Mouse (Mus musculus) embryo, embryonic 10.5 days (tissue): ENCODE measurements at regions not wholly inside any gene's neighbourhood (a gene's known extent, or its start where the extent isn't known, plus 50 kb on each side); places are given as distances from the start of the nearest gene placed in this dataset.

Experiments used
- DNase-seq: peaks from one replicate; pipeline ENCODE4 v3.0.0-alpha.2; 2015; ENCODE audit warnings: low spot score

GRCm38 (mm10) chr15:88370366-88370765, 229.7 kb upstream of the Zdhhc25 start:
- DNase-seq, result no peak

DNA sequence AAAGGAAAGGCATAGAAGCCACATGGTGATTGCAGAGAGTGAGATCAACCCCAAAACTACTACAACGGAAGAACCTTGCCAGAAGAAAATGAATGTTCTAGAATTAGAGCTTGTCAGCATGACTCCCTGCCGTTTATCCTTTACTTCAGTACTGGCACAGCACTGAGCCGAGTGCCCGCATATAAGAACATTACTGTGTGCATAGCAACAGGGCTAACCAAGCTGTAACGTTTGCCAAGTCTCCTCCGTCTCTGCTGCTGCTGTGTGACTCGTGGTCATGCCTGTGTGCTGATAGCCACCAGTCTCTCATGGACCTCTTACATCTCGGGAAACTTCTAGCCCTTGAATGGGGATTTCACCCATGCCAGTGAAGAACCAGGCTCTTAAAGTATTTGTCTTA, 228.1 kb upstream of the Zdhhc25 start:
- no peak for DNase-seq

DNA sequence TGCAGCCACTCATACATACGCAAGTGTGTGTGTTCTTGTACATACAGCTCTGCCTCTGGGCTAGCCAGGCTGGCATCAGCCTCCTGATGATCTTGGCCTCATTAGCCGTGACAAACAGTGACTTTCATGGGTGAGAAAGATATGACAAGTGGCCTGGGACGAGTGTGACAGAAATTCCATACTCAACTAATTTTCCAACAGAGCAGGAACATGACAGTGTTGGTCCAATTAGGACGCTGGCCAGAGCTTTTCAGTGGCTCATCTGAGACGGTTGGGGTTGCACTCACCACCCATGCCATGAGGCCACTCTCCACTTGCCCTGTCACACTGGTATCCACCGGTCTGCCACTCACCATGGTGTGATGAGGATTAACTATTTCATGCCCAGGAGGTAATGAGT, 226.2 kb upstream of the Zdhhc25 start:
- DNase-seq, result no peak

GRCm38 (mm10) chr15:88379342-88379741, 220.8 kb upstream of the Zdhhc25 start:
- DNase-seq, result no peak

GRCm38 (mm10) chr15:88379951-88380623, 220.0 kb upstream of the Zdhhc25 start:
- DNase-seq, result peak; percentile 46

GRCm38 (mm10) chr15:88381419-88381818, 218.7 kb upstream of the Zdhhc25 start:
- DNase-seq, result no peak

GRCm38 (mm10) chr15:88385943-88386342, 214.2 kb upstream of the Zdhhc25 start:
- no peak for DNase-seq

- no peak for DNase-seq
Measured at GRCm38 (mm10) chr15:88386711-88387110, 213.4 kb upstream of the Zdhhc25 start.

GRCm38 (mm10) chr15:88391822-88392221, 208.3 kb upstream of the Zdhhc25 start:
- DNase-seq, result no peak

DNA sequence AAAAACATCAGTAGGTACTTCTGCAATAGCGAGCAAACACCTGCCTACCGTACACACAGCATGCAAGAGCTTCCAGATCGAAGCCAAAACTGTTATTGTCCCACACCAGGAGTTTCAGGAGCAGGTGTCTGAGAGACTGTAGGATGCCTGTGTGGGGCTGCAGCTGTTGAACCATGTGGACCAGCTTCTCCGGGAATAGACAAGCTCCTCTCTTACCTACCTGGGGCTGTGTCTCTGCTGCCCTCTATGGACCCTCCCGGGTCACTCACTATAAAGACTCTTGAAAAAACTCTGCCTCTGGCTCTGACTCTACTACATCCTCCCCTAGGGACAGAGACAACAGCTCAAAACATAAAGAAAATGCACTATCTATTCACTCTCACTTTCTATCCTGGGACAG, 201.0 kb upstream of the Zdhhc25 start:
- DNase-seq, result peak; percentile 59

- DNase-seq, result no peak
Measured at GRCm38 (mm10) chr15:88399989-88400388, 200.1 kb upstream of the Zdhhc25 start.

- DNase-seq, result peak; percentile 15
Measured at GRCm38 (mm10) chr15:88400787-88401186, 199.3 kb upstream of the Zdhhc25 start.

- DNase-seq, result no peak
Measured at GRCm38 (mm10) chr15:88408461-88409379, 191.4 kb upstream of the Zdhhc25 start.

DNA sequence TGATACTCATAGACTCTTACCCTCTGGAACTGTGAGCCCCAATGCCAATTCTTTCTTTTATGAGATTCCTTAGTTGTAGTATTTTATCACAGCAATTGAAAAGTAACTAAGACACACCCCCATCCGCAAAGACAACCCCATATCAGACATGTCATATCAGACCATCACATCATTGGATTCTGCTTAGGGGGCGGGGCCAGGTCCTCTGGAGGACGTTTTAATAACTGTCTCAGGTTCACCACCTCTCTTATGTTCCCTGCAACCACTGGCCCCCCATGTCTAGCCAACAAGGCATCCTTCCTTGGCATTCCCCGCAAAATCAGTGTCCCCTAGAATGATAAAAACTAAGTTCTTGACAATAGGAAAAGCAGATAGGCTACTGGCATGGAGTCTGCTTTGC, 185.9 kb upstream of the Zdhhc25 start:
- DNase-seq, result no peak

- no peak for DNase-seq
Measured at GRCm38 (mm10) chr15:88418881-88419280, 181.2 kb upstream of the Zdhhc25 start.

GRCm38 (mm10) chr15:88428441-88428840, 171.7 kb upstream of the Zdhhc25 start:
- DNase-seq, result peak; percentile 65

DNA sequence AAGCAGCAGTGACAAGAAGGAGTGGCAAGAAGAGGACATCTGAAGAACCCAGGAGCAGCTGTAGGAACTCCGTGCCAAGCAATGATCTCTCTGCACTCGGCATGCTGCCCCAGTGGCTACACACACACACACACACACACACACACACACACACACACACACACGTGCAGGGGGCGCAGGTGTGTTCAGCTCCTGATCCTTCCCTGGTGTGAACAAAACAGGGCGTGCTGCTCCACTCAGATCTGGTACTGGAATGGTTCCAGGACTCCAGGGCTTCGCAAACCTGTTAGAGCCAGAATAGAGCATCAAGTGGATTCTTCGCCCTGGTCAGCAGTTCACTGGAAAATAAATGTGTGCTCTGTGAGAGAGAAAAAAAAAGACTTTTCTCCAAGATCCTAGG, 169.2 kb upstream of the Zdhhc25 start:
- no peak for DNase-seq

GRCm38 (mm10) chr15:88448272-88448671, 151.8 kb upstream of the Zdhhc25 start:
- no peak for DNase-seq

DNA sequence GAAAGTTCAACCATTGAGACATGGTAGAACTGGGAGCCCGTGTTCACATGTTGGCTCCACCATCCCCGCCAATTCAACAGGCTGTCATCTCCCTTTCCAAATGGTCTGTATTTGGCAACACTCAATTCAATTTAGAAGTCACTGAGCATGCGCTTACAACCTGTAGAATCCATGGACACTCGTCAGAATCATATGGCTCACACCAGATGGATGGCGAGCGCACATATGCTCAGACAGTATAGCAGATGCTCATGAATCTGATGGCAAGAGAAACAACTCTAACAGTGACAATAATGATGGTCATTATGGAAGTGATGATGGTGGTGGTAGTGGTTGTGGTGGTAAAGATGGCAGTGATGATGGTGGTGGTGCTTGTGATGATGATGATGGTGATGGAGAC, 148.9 kb upstream of the Zdhhc25 start:
- DNase-seq, result no peak

DNA sequence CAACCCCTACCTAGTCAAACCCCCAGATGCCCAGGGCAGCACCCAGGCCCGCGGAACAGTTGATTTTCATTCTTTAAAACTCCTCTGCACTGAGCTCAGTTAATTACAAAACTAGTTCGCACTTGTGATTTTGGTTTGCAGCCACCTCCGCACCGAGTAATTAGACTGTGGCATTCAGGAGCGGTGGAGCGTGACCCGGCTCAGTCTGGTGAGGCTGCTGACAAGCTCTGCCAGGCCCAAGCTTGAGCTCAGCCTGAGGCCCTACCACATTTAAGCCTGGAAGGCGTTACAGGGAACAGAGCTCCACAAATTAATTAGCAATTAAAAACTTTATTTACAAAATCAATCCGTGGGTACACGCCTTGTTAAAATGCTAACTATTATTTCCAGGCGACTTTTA, 132.0 kb upstream of the Zdhhc25 start:
- DNase-seq, result peak; percentile 41

DNA sequence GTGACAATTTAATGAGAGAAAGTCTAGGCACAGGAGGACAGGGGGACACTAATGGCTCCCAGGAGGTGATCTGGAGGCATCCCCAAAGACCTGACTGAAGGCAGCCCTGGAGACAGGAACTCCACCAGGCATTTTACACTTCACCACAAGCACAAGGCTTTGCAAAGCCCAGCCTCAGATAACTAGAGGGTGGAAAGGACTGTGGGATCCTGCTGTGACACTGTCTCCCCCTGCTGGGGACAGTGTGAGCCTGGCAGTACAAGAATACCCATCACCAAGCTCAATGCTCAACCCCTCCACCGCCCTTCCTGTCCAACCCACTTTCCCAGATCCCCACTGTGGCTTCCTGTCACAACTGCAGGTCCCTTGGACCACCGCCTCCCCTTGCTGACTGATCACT, 131.3 kb upstream of the Zdhhc25 start:
- DNase-seq, result peak; percentile 79

DNA sequence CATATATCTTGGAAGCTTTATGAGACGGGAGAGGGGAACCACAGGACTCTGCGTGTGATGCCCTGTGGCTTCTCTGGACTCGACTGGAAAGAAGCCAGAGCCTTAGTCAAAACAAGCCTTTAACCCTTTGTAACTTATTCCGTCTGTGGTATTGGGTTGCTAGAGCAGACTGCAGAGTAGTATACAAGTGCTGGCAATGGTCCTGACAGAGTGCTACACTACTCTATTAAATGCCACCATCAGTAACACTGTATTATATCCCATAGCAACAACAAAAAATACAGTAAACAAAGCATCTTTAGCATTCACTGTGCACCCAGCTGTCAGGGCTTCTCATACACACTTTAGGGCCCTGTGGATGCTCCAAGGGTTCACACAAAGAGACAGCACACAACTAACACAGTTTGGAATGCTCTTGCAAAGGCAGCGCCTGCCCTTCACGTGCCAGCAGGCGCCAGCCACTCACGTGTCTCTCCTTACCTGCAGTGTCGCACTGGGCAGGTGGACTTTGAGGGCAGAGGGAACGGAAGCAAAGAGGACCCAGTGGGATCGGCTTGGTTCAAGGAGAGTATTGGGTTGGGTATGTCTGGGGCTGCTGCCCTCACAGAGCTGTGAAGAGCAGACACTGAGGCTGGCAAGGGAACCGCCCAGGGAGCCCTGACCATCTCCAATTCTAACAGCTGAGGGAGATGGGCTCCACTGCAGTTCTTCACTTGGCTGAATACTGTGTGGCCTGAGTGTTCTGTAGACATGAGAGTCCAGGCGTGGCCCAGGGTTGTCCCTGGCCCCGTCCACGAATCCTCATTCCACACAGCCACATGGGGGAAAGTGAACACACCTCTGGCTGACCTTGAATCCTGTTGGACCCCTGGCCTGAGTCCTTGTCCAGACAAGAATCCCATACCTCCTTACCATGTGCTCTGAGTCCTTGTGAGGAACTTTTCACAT, 130.3 kb upstream of the Zdhhc25 start:
- DNase-seq, result no peak
